Mouse (Mus musculus) MEL (cell line): ENCODE measurements at regions not wholly inside any gene's neighbourhood (a gene's known extent, or its start where the extent isn't known, plus 50 kb on each side); places are given as distances from the start of the nearest gene placed in this dataset.

ENCODE experiments used
- DNase-seq: peaks from one replicate; pipeline ENCODE4 v3.0.0; 2011; ENCODE audit warnings: low read depth, low spot score
- H3K27ac ChIP-seq: 2 replicates; pipeline ENCODE4 v1.5.1; 2012; ENCODE audit warnings: low read depth, mild to moderate bottlenecking, control low read depth, low read length, moderate library complexity; ENCODE audit not compliant: control insufficient read depth
- H3K27me3 ChIP-seq, 2 experiments: fragments of 150-350 bp in 1 of 2; sonication (generic) in 1 of 2; 2 replicates each; pipeline ENCODE4 v1.6.1; 2012; ENCODE audit warnings: low read length in 2 of 2, mild to moderate bottlenecking in 2 of 2, improper control_type of control experiment in 1 of 2, moderate library complexity in 1 of 2; ENCODE audit not compliant: insufficient read depth in 2 of 2, control insufficient read depth in 1 of 2
- H3K36me3 ChIP-seq, 2 experiments: 2 replicates each; pipeline ENCODE4 v1.6.1; 2012 to 2014; ENCODE audit warnings: low read length in 2 of 2, improper control_type of control experiment in 1 of 2, inconsistent platforms in 1 of 2, mild to moderate bottlenecking in 1 of 2; ENCODE audit not compliant: insufficient read depth in 2 of 2, control insufficient read depth in 1 of 2
- H3K4me1 ChIP-seq, 2 experiments: fragments of 150-350 bp in 1 of 2; sonication (generic) in 1 of 2; 2 replicates each; pipeline ENCODE4 v1.6.1; 2012; ENCODE audit warnings: low read length in 2 of 2, improper control_type of control experiment in 1 of 2, mild to moderate bottlenecking in 1 of 2; ENCODE audit not compliant: insufficient read depth in 2 of 2, control insufficient read depth in 1 of 2
- H3K4me3 ChIP-seq, 2 experiments: fragments of 150-350 bp in 1 of 2; sonication (generic) in 1 of 2; 2 replicates each; pipeline ENCODE4 v1.5.1; 2012; ENCODE audit warnings: low read depth in 2 of 2, low read length in 2 of 2, mild to moderate bottlenecking in 2 of 2, moderate library complexity in 2 of 2, control low read depth in 1 of 2, improper control_type of control experiment in 1 of 2; ENCODE audit not compliant: control insufficient read depth in 1 of 2, insufficient read depth in 1 of 2
- H3K79me2 ChIP-seq: 2 replicates; pipeline ENCODE4 v1.6.1; 2012; ENCODE audit warnings: mild to moderate bottlenecking, low read length, moderate library complexity; ENCODE audit not compliant: control insufficient read depth, poor library complexity, insufficient read depth
- H3K9ac ChIP-seq: 2 replicates; pipeline ENCODE4 v1.6.1; 2012; ENCODE audit warnings: low read depth, mild to moderate bottlenecking, control low read depth, low read length, moderate library complexity; ENCODE audit not compliant: control insufficient read depth, poor library complexity, severe bottlenecking
- H3K9me3 ChIP-seq: fragments of 150-350 bp; sonication (generic); replicated peaks from 2 replicates; pipeline ENCODE4 v1.6.1; 2012; ENCODE audit warnings: mild to moderate bottlenecking, low read length, improper control_type of control experiment, moderate library complexity; ENCODE audit not compliant: insufficient read depth
- CHD1 ChIP-seq: IDR thresholded peaks from 2 replicates; pipeline ENCODE4 v1.6.1; 2012; ENCODE audit warnings: low read depth, mild to moderate bottlenecking, inconsistent platforms, low read length, improper control_type of control experiment
- ELF1 ChIP-seq: IDR thresholded peaks from 2 replicates; pipeline ENCODE4 v1.6.1; 2014; ENCODE audit warnings: low read depth, mild to moderate bottlenecking, inconsistent platforms, low read length, improper control_type of control experiment, moderate library complexity
- EP300 ChIP-seq, 2 experiments: IDR thresholded peaks; 2 replicates each; pipeline ENCODE4 v1.6.1; 2011; ENCODE audit warnings: improper control_type of control experiment in 2 of 2, low read length in 2 of 2, low read depth in 1 of 2, mild to moderate bottlenecking in 1 of 2
- ETS1 ChIP-seq: IDR thresholded peaks from 2 replicates; pipeline ENCODE4 v1.6.1; 2012; ENCODE audit warnings: low read depth, mild to moderate bottlenecking, inconsistent platforms, low read length, improper control_type of control experiment, moderate library complexity
- GABPA ChIP-seq: IDR thresholded peaks from 2 replicates; pipeline ENCODE4 v1.6.1; 2012; ENCODE audit warnings: low read depth, mild to moderate bottlenecking, inconsistent platforms, low read length, improper control_type of control experiment, moderate library complexity
- MAFK ChIP-seq: IDR thresholded peaks from 2 replicates; pipeline ENCODE4 v1.6.1; 2011; ENCODE audit warnings: low read depth, mild to moderate bottlenecking, low read length, improper control_type of control experiment, borderline replicate concordance
- MAZ ChIP-seq: IDR thresholded peaks from 2 replicates; pipeline ENCODE4 v1.6.1; 2012; ENCODE audit warnings: low read depth, mild to moderate bottlenecking, inconsistent platforms, low read length, improper control_type of control experiment
- MXI1 ChIP-seq: IDR thresholded peaks from 2 replicates; pipeline ENCODE4 v1.6.1; 2011; ENCODE audit warnings: mild to moderate bottlenecking, low read depth, low read length, improper control_type of control experiment
- MYC ChIP-seq: IDR thresholded peaks from 2 replicates; pipeline ENCODE4 v1.6.1; 2011; ENCODE audit warnings: low read depth, mild to moderate bottlenecking, low read length, improper control_type of control experiment, moderate library complexity
- POLR2AphosphoS2 ChIP-seq: IDR thresholded peaks from 2 replicates; pipeline ENCODE4 v1.6.1; 2011; ENCODE audit warnings: low read length, improper control_type of control experiment
- RAD21 ChIP-seq: IDR thresholded peaks from 2 replicates; pipeline ENCODE4 v1.6.1; 2011; ENCODE audit warnings: mild to moderate bottlenecking, low read depth, low read length, improper control_type of control experiment
- RCOR1 ChIP-seq: IDR thresholded peaks from 2 replicates; pipeline ENCODE4 v1.6.1; 2012; ENCODE audit warnings: low read depth, mild to moderate bottlenecking, inconsistent platforms, low read length, improper control_type of control experiment
- SIN3A ChIP-seq: IDR thresholded peaks from 2 replicates; pipeline ENCODE4 v1.6.1; 2012; ENCODE audit warnings: low read length, improper control_type of control experiment, inconsistent platforms
- SMC3 ChIP-seq: IDR thresholded peaks from 2 replicates; pipeline ENCODE4 v1.6.1; 2011; ENCODE audit warnings: low read depth, low read length, improper control_type of control experiment
- TAL1 ChIP-seq: IDR thresholded peaks from 2 replicates; pipeline ENCODE4 v1.6.1; 2012; ENCODE audit warnings: mild to moderate bottlenecking, inconsistent platforms, low read length, moderate library complexity, mixed read lengths
- TBP ChIP-seq: IDR thresholded peaks from 2 replicates; pipeline ENCODE4 v1.8.0; 2011; ENCODE audit warnings: low read depth, low read length, improper control_type of control experiment
- UBTF ChIP-seq: IDR thresholded peaks from 2 replicates; pipeline ENCODE4 v1.6.1; 2012; ENCODE audit warnings: low read depth, mild to moderate bottlenecking, inconsistent platforms, low read length, improper control_type of control experiment, moderate library complexity, borderline replicate concordance; ENCODE audit not compliant: insufficient read depth
- USF1 ChIP-seq: IDR thresholded peaks from 2 replicates; pipeline ENCODE4 v1.6.1; 2014; ENCODE audit warnings: low read depth, mild to moderate bottlenecking, inconsistent platforms, low read length, improper control_type of control experiment, moderate library complexity
- ZC3H11A ChIP-seq: IDR thresholded peaks from 2 replicates; pipeline ENCODE4 v1.6.1; 2012; ENCODE audit warnings: low read depth, mild to moderate bottlenecking, inconsistent platforms, low read length, improper control_type of control experiment
- ZKSCAN1 ChIP-seq: IDR thresholded peaks from 2 replicates; pipeline ENCODE4 v1.6.1; 2012; ENCODE audit warnings: low read depth, mild to moderate bottlenecking, inconsistent platforms, low read length, improper control_type of control experiment, moderate library complexity
- ZNF384 ChIP-seq: IDR thresholded peaks from 2 replicates; pipeline ENCODE4 v1.6.1; 2012; ENCODE audit warnings: low read depth, mild to moderate bottlenecking, inconsistent platforms, low read length, improper control_type of control experiment

DNA sequence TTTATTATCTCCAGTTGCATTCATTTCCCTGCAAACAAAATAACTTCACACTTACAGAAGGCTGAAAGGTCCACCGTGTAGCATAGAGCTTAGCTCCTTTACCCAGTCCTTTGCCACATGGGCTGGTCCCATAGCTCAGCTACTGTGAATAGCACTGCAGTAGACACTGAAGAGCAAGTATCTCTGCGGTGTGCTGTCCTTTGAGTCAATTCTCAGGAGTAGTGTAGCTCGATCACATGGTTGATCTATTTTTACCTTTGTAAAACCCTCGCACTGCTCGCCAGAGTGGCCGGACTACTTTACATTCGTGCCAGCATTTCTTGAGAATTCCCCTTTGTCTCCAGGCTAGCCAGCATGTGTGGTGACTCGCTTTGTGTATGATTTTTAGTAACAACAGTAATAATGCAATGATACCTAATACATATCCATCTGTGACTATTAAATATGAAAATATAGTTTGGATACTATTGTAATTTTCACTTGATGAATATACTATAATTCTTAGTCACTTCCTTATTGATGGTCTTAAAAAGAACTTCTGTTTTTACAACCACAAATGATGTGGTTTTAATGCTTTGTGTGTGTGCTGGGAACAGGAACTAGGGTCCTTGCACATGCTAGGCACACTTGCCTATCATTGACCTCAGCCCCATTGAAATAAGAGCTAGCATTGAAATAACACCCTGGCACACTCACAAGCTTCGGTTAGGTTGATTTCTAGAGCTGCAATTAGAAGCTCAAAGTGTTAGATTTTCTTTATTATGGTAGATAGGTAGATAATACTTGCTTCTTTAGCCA is 257.7 kb upstream of the Atp11b start:
- no peaks in the 10 kb centered on the region for H3K4me1 ChIP-seq
- no peak overlapping the region for H3K27ac ChIP-seq
- H3K79me2 ChIP-seq, result no peaks in the 10 kb centered on the region
- no peaks in the 10 kb centered on the region for H3K36me3 ChIP-seq
- no peak overlapping the region for H3K9ac ChIP-seq
- no peak overlapping the region for H3K4me3 ChIP-seq
- DNase-seq, result no peak
- no peaks in the 10 kb centered on the region for H3K9me3 ChIP-seq
- TF ChIP-seq USF1, result no peak
- no peak for TF ChIP-seq ETS1
- TF ChIP-seq TBP, result no peak
- no peak for TF ChIP-seq POLR2AphosphoS2
- no peak for TF ChIP-seq MXI1
- TF ChIP-seq RAD21, result no peak
- no peak for TF ChIP-seq MYC
- no peak for TF ChIP-seq SIN3A
- no peak for TF ChIP-seq GABPA
- no peak for TF ChIP-seq UBTF
- no peak for TF ChIP-seq ZNF384
- no peak for TF ChIP-seq CHD1
- H3K27me3 ChIP-seq, result no peaks in the 10 kb centered on the region

DNA sequence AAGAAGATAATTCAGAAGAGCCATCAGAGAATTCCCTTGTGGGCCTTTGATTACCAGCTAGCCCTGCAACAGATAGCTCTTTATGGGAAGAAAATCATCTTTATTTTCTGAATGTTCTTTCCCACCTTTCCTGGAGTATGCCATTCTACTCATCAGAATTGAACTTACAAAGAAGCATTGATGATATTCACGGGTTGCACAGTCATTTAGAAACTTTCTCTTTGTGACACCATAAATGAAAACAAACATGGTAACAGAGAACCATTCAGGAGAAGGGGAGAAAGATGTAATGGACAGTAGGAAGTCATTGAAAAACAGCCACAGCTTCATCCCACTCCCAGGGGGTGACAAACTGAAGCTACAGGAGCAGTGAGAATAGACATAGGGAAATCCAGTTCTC is 243.6 kb upstream of the Atp11b start:
- no peaks in the 10 kb centered on the region for H3K9me3 ChIP-seq

More for the DNA sequence above, 243.6 kb upstream of the Atp11b start:
- no peak for DNase-seq
- no peaks in the 10 kb centered on the region for H3K79me2 ChIP-seq
- no peak overlapping the region for H3K27ac ChIP-seq
- H3K27me3 ChIP-seq, result no peaks in the 10 kb centered on the region
- no peaks in the 10 kb centered on the region for H3K36me3 ChIP-seq
- H3K4me1 ChIP-seq, result no peaks in the 10 kb centered on the region
- TF ChIP-seq TAL1, result no peak
- TF ChIP-seq MXI1, result no peak
- no peak for TF ChIP-seq MAZ
- no peak for TF ChIP-seq SMC3
- no peak for TF ChIP-seq ELF1
- TF ChIP-seq TBP, result no peak
- TF ChIP-seq ZKSCAN1, result no peak
- no peak for TF ChIP-seq MAFK
- no peak for TF ChIP-seq RCOR1
- no peak for TF ChIP-seq ZC3H11A
- no peak for TF ChIP-seq EP300 (IDR thresholded peaks at IDR 0.05; ENCODE audit: low read depth in 1 of 2, low read length in 2 of 2)
- TF ChIP-seq, all 39 proteins: peak for 0
- H3K4me3 ChIP-seq, result no peak overlapping the region
- H3K9ac ChIP-seq, result no peak overlapping the region
